Mouse (Mus musculus): ENCODE data around the gene Retn.

DNA sequence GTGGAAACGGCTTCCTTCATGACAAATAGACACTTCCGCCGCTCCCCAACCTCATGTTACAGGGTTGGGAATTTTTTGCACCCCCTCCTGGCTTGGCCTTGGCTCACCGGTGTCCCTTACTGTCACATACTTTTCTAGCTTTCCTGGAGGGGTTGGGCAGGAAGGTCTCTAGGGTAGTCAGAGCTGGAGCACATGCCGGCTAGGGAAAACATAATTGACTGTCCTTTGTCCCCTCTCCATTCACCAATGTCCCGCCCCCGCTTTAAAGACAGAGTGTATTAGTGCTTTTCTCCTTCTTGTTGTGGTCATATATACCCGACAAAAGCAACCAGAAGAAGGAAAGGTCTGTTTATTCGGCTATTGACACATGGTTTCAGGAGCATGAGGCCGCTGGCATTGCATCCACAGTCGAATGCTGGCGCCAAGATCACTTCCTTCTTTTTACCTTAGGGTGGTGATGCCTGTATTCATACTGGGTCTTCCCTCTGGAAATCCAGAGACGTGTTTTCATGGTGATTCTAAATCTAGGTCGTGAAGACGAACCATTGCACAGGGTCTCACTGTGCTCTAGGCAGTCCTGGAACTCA, 21.5 kb downstream of the Retn start:
- no peak for TF ChIP-seq CTCF (IDR thresholded peaks at IDR 0.05)
- no peak for TF ChIP-seq EP300 (IDR thresholded peaks at IDR 0.05)

Measured in lung, postnatal 0 days (tissue).